Mouse (Mus musculus) myocyte (in vitro differentiated cells): ENCODE measurements around the gene Ndufaf2.

Experiments used
- CEBPB ChIP-seq: IDR thresholded peaks from 2 replicates; pipeline ENCODE4 v1.6.1; 2011; ENCODE audit warnings: mild to moderate bottlenecking, moderate library complexity; ENCODE audit not compliant: poor library complexity, insufficient read depth, severe bottlenecking
- E2F4 ChIP-seq: IDR thresholded peaks from one replicate; pipeline ENCODE4 v1.6.1; 2011; ENCODE audit warnings: mild to moderate bottlenecking, control low read depth, moderate library complexity; ENCODE audit not compliant: insufficient read depth
- MAX ChIP-seq: IDR thresholded peaks from one replicate; pipeline ENCODE4 v1.6.1; 2011; ENCODE audit warnings: low read depth, mild to moderate bottlenecking, control low read depth
- POLR2A ChIP-seq: IDR thresholded peaks from one replicate; pipeline ENCODE4 v1.6.1; 2011; ENCODE audit warnings: low read depth, mild to moderate bottlenecking, control low read depth, moderate library complexity; ENCODE audit not compliant: insufficient read length
- POLR2AphosphoS2 ChIP-seq: IDR thresholded peaks from one replicate; pipeline ENCODE4 v1.6.1; 2011; ENCODE audit warnings: low read depth, control low read depth; ENCODE audit not compliant: insufficient read length
- REST ChIP-seq: IDR thresholded peaks from one replicate; pipeline ENCODE4 v1.6.1; 2011; ENCODE audit warnings: mild to moderate bottlenecking, control low read depth, moderate library complexity; ENCODE audit not compliant: insufficient read depth, insufficient read length
- SRF ChIP-seq: IDR thresholded peaks from one replicate; pipeline ENCODE4 v1.6.1; 2011; ENCODE audit warnings: low read depth; ENCODE audit not compliant: control insufficient read depth, insufficient read length
- USF1 ChIP-seq: IDR thresholded peaks from one replicate; pipeline ENCODE4 v1.6.1; 2011; ENCODE audit warnings: low read depth, mild to moderate bottlenecking, control low read depth, moderate library complexity

- TF ChIP-seq POLR2A (no peak), SRF (no peak), MAX (no peak), USF1 (no peak), E2F4 (no peak), POLR2AphosphoS2 (no peak), CEBPB (no peak), REST (no peak)
Measured at GRCm38 (mm10) chr13:108032789-108033188, 125.6 kb downstream of the Ndufaf2 start.
